Mouse (Mus musculus) thymus, adult 2 months (tissue): ENCODE measurements around the gene Dgkg. TPM values are rescaled to one million over a fixed set of nuclear protein-coding genes. Genes with fewer than 3 reads are reported as not detected.

ENCODE experiments used
- DNase-seq: peaks from one replicate; pipeline ENCODE4 v3.0.0; 2021
- H3K27ac ChIP-seq: fragments of 200-500 bp; 2 replicates; pipeline ENCODE4 v1.5.1; 2012; ENCODE audit warnings: low read length, control low read depth; ENCODE audit not compliant: control insufficient read depth, insufficient read depth
- H3K27me3 ChIP-seq: fragments of 200-500 bp; 2 replicates; pipeline ENCODE4 v1.6.1; 2012; ENCODE audit warnings: mild to moderate bottlenecking, low read length, moderate library complexity, mixed read lengths; ENCODE audit not compliant: control insufficient read depth, insufficient read depth
- H3K36me3 ChIP-seq: fragments of 200-500 bp; 2 replicates; pipeline ENCODE4 v1.6.1; 2012; ENCODE audit warnings: mild to moderate bottlenecking, low read length, moderate library complexity; ENCODE audit not compliant: control insufficient read depth, insufficient read depth
- H3K4me1 ChIP-seq: fragments of 200-500 bp; replicated peaks from 2 replicates; pipeline ENCODE4 v1.6.1; 2012; ENCODE audit warnings: low read length; ENCODE audit not compliant: control insufficient read depth, insufficient read depth
- H3K4me3 ChIP-seq: fragments of 200-500 bp; 2 replicates; pipeline ENCODE4 v1.5.1; 2012; ENCODE audit warnings: mild to moderate bottlenecking, low read length, control low read depth, moderate library complexity; ENCODE audit not compliant: control insufficient read depth, insufficient read depth
- CTCF ChIP-seq: fragments of 200-500 bp; IDR thresholded peaks from 2 replicates; pipeline ENCODE4 v1.5.1; 2012; ENCODE audit warnings: mild to moderate bottlenecking, control low read depth, low read length, moderate library complexity, borderline replicate concordance; ENCODE audit not compliant: control insufficient read depth, poor library complexity, insufficient read depth; ENCODE audit errors: extremely low read depth
- POLR2A ChIP-seq: fragments of 200-500 bp; IDR thresholded peaks from 2 replicates; pipeline ENCODE4 v1.6.1; 2012; ENCODE audit warnings: mild to moderate bottlenecking, low read length, control low read depth, moderate library complexity; ENCODE audit not compliant: control insufficient read depth, poor library complexity, insufficient read depth; ENCODE audit errors: extremely low read depth
- WGBS: fragments of 180-500 bp; shearing (Covaris S2); methylation state at CpG from one replicate; pipeline ENCODE4 v1.1.7; 2018; 5-methylcytosine and 5-hydroxymethylcytosine counted together
- polyA plus RNA-seq: library from polyadenylated mRNA; depleted of rRNA; stranded (reverse); fragments of >200 nt; gene quantifications from 2 replicates; pipeline ENCODE4 v1.2.3, GENCODE M21; 2012

Gene Dgkg
- polyA plus RNA-seq, 1 experiment, result 8.1 TPM

DNA sequence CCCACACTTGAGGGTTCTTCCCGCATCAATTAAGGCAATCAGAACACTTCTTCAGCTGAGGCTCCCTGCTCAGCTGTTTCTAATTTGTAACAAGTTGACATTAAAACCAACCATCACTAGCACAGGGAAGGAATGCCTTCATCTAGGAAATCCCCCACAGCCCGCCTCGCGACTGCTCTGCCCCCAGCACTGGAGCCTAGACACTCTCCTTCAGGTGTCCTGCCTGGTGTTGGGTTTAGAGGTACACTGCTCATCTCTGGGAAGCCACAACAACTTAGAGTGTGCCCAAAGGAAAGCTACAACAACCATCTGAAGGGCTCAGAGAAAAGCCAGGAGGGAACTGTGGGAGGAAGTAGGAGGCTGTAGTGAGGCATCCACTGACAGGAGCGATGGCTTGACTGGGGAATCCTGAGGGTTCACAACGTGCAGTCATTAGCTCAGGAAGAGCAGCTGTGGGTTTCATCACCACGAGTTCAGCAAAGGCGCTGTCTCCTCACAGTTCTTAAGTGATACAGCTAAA lies 30.8 kb upstream of the Dgkg start:
- Histone ChIP-seq H3K27ac (no peak overlapping the region), H3K4me3 (no peak overlapping the region), H3K27me3 (no peaks in the 10 kb centered on the region), H3K36me3 (no peaks in the 10 kb centered on the region), H3K4me1 (no peaks in the 10 kb centered on the region; the same call in none of the 2 replicates)
- TF ChIP-seq POLR2A, result no peak
- no peak for TF ChIP-seq CTCF
- DNase-seq, result no peak
- 73% methylated on average over 8 of the region's 8 CpGs for WGBS

DNA sequence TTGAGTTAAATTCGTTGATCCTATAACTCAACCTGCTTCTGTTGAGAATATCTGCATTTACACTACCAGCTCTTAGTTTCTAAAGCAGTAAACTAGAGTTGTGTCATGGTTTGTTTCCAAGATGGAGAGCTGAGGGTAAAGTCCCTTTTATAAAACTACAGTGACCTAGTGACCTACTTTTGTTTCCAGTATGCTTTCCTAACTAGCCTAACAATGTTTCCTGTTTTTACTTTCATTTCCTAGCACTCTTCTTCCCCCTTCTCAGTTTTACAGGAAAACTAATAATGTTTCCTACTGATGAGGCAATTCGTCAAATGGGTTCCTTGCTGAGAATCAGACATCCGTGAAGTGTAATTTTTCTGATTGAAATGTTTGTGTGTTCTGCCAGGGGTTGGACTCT lies 26.6 kb upstream of the Dgkg start:
- no peaks in the 10 kb centered on the region for H3K36me3 ChIP-seq
- no peak overlapping the region for H3K4me3 ChIP-seq
- H3K4me1 ChIP-seq, result no peaks in the 10 kb centered on the region; the same call in none of the 2 replicates
- no peak for TF ChIP-seq POLR2A
- no peak for TF ChIP-seq CTCF
- 89% methylated on average over 3 of the region's 3 CpGs for WGBS
- no peaks in the 10 kb centered on the region for H3K27me3 ChIP-seq
- no peak overlapping the region; the same call in 1 of the 2 replicates for H3K27ac ChIP-seq
- DNase-seq, result no peak

DNA sequence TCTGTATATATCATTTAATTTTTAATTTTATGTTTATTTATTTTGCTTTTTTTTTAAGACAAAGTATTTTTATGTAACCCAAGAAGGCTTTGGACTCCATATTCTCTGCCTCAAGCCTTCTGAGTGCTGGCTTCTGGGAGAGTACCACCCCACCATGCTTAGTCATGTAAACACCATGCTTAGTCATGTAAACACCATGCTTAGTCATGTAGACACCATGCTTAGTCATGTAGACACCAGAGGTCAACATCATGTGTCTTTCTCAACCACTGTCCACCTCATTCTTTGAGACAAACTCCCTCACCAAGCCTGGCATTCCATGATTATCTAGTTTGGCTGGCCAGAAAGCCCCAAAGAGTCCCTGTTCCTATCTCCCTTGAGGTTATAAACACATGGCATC lies 25.7 kb upstream of the Dgkg start:
- no peak for TF ChIP-seq CTCF
- no peak for TF ChIP-seq POLR2A
- no peak overlapping the region for H3K4me3 ChIP-seq
- no peak overlapping the region for H3K27ac ChIP-seq
- H3K36me3 ChIP-seq, result no peaks in the 10 kb centered on the region
- no peak for DNase-seq
- H3K27me3 ChIP-seq, result no peaks in the 10 kb centered on the region
- no peaks in the 10 kb centered on the region; the same call in none of the 2 replicates for H3K4me1 ChIP-seq

DNA sequence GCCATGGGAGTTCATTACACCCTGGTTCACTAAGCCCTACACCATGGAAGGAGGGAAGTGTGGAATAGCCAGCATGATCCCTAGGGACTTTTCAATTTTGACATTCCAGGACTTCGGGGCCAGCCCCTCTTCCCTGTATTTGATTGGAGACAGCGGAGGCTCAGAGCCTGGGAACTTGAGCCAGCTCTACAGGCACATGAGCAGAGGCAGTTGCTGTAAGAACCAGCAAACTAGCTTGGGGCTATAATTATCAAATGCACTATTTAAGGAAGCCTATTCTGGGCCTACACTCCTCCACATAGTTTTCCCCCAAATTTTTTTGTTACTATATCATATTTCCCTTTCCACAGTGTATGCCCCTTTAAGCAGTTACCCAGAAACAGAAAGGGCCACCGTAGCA lies 22.6 kb upstream of the Dgkg start:
- no peak for DNase-seq
- TF ChIP-seq POLR2A (no peak), CTCF (no peak)
- Histone ChIP-seq H3K36me3 (no peaks in the 10 kb centered on the region), H3K4me1 (no peaks in the 10 kb centered on the region; the same call in 1 of the 2 replicates), H3K4me3 (no peak overlapping the region), H3K27ac (no peak overlapping the region), H3K27me3 (no peaks in the 10 kb centered on the region)
- WGBS, result 91% methylated on average over 3 of the region's 3 CpGs

DNA sequence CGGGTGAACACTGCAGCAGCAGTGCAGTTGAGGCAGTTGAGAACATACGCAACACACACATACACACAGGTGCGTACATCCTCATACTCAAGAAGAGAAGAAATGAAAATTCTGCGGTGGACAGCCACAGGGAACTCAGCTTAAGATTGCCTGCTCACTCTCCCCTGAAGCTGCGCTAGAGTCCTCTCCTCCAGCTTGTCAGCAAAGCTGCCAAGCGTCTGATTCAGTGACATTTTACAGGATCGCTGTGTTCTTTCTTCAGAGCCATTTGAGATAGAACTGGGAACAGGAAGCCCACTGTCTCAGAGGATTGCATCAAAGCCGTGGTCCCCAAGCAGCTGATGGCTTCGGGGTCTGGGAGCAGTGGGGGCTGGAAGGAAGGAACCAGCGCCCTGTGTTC lies 17.6 kb upstream of the Dgkg start:
- 90% methylated on average over 10 of the region's 10 CpGs for WGBS
- H3K4me1 ChIP-seq, result no peaks in the 10 kb centered on the region
- TF ChIP-seq POLR2A (no peak), CTCF (no peak)
- no peak for DNase-seq
- H3K4me3 ChIP-seq, result no peak overlapping the region
- H3K36me3 ChIP-seq, result no peaks in the 10 kb centered on the region
- H3K27ac ChIP-seq, result no peak overlapping the region
- no peaks in the 10 kb centered on the region for H3K27me3 ChIP-seq

DNA sequence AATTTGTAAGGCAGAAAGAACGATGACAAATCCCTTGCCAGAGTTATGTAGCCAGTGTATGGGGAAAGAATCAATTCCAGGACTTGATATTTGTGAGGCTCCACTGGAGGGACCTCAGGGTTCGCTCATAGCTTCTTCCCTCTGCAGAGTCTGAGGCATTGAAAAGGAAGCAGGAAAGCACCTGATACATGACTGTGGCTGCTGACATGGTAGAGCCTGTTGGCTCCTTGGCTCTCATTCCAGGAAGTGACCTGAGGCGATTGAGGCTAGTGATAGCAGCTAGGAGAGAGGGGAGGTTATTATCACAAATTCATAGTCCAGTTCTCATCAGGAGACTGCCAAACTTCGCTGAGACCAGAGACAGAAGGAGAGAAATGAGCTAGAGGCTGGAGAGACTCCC lies 17.1 kb upstream of the Dgkg start:
- Histone ChIP-seq H3K36me3 (no peaks in the 10 kb centered on the region), H3K27me3 (no peaks in the 10 kb centered on the region), H3K27ac (no peak overlapping the region), H3K4me3 (no peak overlapping the region), H3K4me1 (no peaks in the 10 kb centered on the region)
- DNase-seq, result no peak
- TF ChIP-seq CTCF (no peak), POLR2A (no peak)
- 41% methylated on average over 4 of the region's 4 CpGs for WGBS

DNA sequence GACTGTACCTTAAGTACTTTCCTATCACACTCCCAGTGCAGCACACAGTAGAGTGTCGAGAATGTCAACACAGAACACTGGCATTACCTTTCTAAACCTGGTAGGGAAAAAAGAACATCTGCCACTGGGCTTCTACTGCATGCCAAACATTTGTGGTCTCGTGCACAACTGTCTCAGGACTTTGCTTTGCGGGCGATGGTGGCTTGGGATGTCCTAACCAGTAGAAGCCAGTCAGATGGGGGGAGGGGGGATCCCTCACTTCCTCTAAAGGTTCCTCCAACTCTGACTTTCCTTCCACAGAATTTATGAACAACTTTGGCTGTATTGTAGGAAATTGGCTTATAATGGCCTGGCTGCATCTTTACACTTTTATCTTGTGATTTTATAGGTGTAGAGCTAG lies 7.0 kb upstream of the Dgkg start:
- no peak for TF ChIP-seq CTCF
- no peak for TF ChIP-seq POLR2A
- Histone ChIP-seq H3K4me3 (no peak overlapping the region), H3K36me3 (no peaks in the 10 kb centered on the region), H3K27ac (no peak overlapping the region), H3K4me1 (peaks cover 25% of the 10 kb centered on the region), H3K27me3 (no peaks in the 10 kb centered on the region)
- DNase-seq, result no peak
- WGBS, result 40% methylated on average over 4 of the region's 4 CpGs
